Mouse (Mus musculus) ovary, postnatal 10 days (tissue): ENCODE measurements around the gene Rxrg.
A peak's percentile ranks its signal among the peaks of the same experiment; 100 is the strongest.

ENCODE experiments used
- DNase-seq: peaks from one replicate; pipeline ENCODE4 v3.0.0; 2022; ENCODE audit warnings: low spot score

The Rxrg gene

GRCm38 (mm10) chr1:167598255-167599081 lies at the start of gene Rxrg:
Rxrg (plus strand) TSS chr1:167598384.
- DNase-seq = no peak

- no peak for DNase-seq
Measured at GRCm38 (mm10) chr1:167549324-167549723, 48.9 kb upstream of the Rxrg start.

- DNase-seq = no peak
Measured at GRCm38 (mm10) chr1:167551601-167552000, 46.6 kb upstream of the Rxrg start.

GRCm38 (mm10) chr1:167553959-167554526 lies 44.1 kb upstream of the Rxrg start:
- DNase-seq = no peak

GRCm38 (mm10) chr1:167566571-167566970 lies 31.6 kb upstream of the Rxrg start:
- no peak for DNase-seq

- DNase-seq = no peak
Measured at GRCm38 (mm10) chr1:167579131-167579530, 19.1 kb upstream of the Rxrg start.

- DNase-seq = no peak
Measured at GRCm38 (mm10) chr1:167583195-167583594, 15.0 kb upstream of the Rxrg start.

GRCm38 (mm10) chr1:167583888-167584287 lies 14.3 kb upstream of the Rxrg start:
- no peak for DNase-seq

GRCm38 (mm10) chr1:167588747-167589558 lies 9.2 kb upstream of the Rxrg start:
- no peak for DNase-seq

- no peak for DNase-seq
Measured at GRCm38 (mm10) chr1:167592175-167592574, 6.0 kb upstream of the Rxrg start.

- no peak for DNase-seq
Measured at GRCm38 (mm10) chr1:167599211-167599735, 1.1 kb downstream of the Rxrg start.

GRCm38 (mm10) chr1:167608201-167608741 lies 10.1 kb downstream of the Rxrg start:
- no peak for DNase-seq

GRCm38 (mm10) chr1:167617131-167617530 lies 18.9 kb downstream of the Rxrg start:
- DNase-seq = no peak

- DNase-seq = peak; percentile 3
Measured at GRCm38 (mm10) chr1:167617995-167618489, 19.9 kb downstream of the Rxrg start.

GRCm38 (mm10) chr1:167620206-167620795 lies 22.1 kb downstream of the Rxrg start:
- no peak for DNase-seq

GRCm38 (mm10) chr1:167625098-167625497 lies 26.9 kb downstream of the Rxrg start:
- DNase-seq = no peak

GRCm38 (mm10) chr1:167631765-167632164 lies 33.6 kb downstream of the Rxrg start:
- DNase-seq = no peak

- DNase-seq = no peak
Measured at GRCm38 (mm10) chr1:167635702-167636101, 37.5 kb downstream of the Rxrg start.

- peak; percentile 13 for DNase-seq
Measured at GRCm38 (mm10) chr1:167636948-167637347, 38.8 kb downstream of the Rxrg start.

- no peak for DNase-seq
Measured at GRCm38 (mm10) chr1:167638053-167638452, 39.9 kb downstream of the Rxrg start.

GRCm38 (mm10) chr1:167638901-167639300 lies 40.7 kb downstream of the Rxrg start:
- no peak for DNase-seq
